Mouse (Mus musculus) skeletal muscle tissue, adult 2 months (tissue): ENCODE measurements around the gene Btrc.

Experiments
- DNase-seq: peaks from one replicate; pipeline ENCODE4 v3.0.0-alpha.2; 2012; ENCODE audit warnings: low read depth, low spot score

Btrc gene

DNA sequence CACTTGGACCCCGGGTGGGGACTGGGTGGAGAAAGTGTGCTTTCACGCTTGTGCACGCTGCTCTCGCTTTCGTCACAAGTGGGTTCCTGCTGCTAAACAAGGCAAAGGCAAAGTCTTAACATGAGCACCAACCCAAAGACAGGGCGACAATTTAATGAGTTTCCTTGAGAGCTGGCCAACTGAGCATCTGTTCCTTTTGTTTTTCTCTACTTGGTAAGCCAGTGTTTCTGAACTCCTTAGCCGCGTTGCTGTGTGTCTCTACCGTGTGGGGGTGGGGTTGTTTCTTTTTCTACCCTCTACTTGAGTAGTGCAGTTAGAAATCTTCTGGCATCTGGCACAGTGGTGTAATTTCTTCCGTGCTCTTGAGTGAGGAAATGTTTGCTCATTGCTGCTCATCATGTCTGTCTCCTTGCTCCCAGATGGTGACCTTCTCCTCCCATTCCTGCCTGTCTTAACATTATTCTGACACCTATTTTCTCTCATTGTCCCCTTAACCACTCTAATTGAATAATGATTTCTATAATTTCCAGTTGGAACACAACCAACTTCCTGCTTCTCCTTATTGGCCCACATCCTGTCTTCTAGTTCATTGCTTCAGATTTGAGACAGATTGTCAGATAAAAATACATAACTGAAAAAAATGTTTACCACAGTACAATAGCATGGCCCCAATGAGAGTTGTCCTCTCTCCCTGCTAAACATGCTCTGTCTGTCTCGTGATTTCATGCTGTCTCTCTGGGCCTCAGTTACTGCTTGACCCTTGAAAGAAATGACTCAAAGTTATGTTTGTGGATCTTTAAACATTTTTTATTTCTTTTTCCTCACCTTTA lies 109.4 kb downstream of the Btrc start:
- DNase-seq: peak; percentile 45

- DNase-seq: no peak
Observed at GRCm38 (mm10) chr19:45474686-45475085, 111.2 kb downstream of the Btrc start.

- DNase-seq: no peak
Observed at GRCm38 (mm10) chr19:45475928-45476553, 112.5 kb downstream of the Btrc start.

- peak; percentile 76 for DNase-seq
Observed at GRCm38 (mm10) chr19:45479548-45479947, 116.0 kb downstream of the Btrc start.

DNA sequence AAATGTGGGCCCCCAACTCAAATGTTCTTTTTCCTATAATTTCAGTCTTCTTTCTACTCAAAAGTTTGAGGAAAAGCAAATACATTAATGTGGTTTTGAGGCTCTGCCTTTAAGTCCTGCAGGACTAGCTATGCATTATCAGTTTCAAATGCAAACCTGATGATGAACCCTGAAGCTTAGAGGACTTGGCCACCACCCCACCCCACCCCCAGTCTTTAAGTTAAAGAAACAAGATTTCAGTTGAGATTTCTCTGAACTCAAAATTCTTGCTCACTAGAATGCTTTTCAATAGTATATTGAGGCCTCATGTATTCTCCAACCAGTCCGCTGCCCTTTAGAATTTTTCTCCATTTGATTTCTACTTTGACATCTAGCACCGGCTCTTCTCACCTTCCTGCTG lies 117.0 kb downstream of the Btrc start:
- DNase-seq: no peak

GRCm38 (mm10) chr19:45480951-45481350 lies 117.4 kb downstream of the Btrc start:
- no peak for DNase-seq

DNA sequence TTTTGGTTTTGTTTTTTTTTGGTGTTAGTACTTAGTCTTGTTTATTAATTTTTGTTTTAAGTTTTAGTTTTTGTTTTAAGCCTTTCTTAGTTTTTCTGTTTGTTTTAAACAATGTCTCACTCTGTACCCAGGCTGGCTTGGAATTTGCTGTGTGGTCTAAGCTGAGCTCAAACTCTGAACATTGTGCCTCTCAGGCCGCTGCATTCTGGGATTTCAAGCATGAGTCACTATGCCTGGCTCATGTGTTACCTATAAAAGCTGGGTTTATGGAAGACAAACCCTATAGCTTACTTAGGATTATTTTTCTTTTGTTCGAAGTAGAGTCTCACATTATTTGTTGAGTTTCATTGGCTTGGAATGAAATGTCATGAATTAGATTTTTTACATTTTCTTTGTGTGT lies 119.9 kb downstream of the Btrc start:
- no peak for DNase-seq

GRCm38 (mm10) chr19:45486206-45486991 lies 122.9 kb downstream of the Btrc start:
- DNase-seq: no peak

DNA sequence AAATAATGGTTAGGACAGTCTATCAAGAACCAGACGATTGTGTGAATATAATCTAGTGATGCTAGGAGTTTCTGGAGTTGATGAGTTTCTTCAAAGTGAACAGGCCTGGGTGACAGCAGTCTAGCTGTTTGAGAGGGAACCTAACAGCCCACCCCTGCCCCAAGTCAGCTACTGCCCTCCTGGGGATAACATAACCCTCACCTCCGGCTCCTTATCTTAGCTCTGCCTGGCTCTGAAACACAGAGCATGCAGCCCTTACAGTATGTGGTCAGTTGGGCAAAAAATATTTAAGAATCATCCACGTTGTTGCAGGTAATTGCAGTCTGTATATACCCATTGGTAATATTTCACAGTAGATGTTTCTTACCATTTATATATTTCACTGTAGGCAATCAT lies 123.5 kb downstream of the Btrc start:
- DNase-seq: no peak

GRCm38 (mm10) chr19:45489961-45490360 lies 126.4 kb downstream of the Btrc start:
- DNase-seq: no peak

DNA sequence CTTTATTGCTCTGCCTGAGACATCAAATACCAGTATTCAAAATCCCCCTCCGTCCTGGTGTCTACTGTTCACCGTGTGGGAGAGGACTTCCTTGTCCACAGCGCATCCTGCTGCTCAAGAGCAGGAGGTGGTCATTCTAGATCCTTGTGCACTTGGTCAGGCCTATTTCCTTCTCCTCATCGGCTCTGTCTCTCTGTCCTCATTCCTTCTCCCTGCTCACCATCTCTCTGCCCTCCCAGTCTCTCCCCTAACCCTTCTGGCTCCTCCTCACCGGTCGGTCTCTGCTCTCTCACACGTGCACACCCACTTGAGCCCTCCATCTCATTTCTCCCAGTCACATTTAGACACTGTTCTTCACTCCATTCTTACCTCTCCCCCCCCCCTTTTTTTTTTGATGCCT lies 127.7 kb downstream of the Btrc start:
- no peak for DNase-seq

- no peak for DNase-seq
Observed at GRCm38 (mm10) chr19:45494121-45494775, 130.7 kb downstream of the Btrc start.

- no peak for DNase-seq
Observed at GRCm38 (mm10) chr19:45505446-45505845, 141.9 kb downstream of the Btrc start.

DNA sequence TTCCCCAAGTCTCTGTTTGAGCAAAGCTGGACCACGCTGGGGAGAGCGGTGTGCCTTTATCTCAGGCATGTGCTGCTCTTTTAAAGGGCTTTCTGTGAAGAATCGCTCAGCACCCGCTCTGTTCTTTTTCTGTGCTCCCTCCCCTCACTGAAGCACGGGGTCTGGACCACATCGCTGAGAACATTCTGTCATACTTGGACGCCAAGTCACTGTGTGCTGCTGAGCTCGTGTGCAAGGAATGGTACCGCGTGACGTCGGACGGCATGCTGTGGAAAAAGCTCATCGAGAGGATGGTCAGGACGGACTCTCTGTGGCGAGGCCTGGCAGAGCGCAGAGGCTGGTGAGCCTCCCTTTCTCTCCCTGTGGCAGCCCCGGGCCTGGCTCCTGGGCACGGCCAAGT lies 144.0 kb downstream of the Btrc start:
- DNase-seq: no peak

GRCm38 (mm10) chr19:45510680-45511079 lies 147.1 kb downstream of the Btrc start:
- no peak for DNase-seq

GRCm38 (mm10) chr19:45511406-45511805 lies 147.9 kb downstream of the Btrc start:
- DNase-seq: no peak

- no peak for DNase-seq
Observed at GRCm38 (mm10) chr19:45515341-45515740, 151.8 kb downstream of the Btrc start.

DNA sequence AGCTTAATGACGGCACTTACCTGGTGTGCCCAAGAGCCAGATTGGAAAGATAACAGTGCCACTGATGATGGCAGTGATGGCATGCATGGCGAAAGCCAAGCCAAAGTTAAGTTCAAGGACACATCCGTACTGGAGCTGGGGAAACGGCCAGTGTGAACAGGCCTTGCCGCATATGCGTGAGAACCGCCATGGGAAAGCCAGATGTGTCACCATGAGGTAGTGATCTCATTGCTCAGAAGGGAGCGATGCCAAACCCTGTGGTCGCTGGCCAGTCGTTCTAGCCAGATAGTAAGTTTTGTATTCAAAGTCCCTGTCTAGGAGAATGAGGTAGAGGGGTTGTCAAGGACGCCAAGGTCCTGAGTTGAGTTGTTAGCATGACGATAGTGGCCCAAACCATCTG lies 152.7 kb downstream of the Btrc start:
- DNase-seq: no peak

DNA sequence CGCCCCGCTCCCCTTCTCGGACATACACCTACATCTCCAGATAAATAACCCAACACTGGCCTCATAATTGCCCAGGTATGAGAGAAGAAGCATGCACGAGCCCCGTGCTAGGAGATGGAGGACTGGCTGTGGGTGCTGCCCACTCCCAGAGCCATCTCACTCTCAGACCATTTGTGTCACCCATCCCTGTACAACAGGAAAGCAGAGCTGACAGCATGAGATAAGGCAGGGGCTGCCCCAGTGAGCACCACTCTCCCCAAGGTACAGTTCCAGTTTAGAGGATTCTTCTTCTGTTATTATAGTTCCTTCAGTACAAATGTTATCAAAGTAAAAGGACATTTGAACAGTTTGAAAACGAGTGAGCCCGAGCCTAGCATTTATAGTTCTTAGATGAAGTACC lies 163.8 kb downstream of the Btrc start:
- no peak for DNase-seq

GRCm38 (mm10) chr19:45527931-45528534 lies 164.5 kb downstream of the Btrc start:
- DNase-seq: no peak

DNA sequence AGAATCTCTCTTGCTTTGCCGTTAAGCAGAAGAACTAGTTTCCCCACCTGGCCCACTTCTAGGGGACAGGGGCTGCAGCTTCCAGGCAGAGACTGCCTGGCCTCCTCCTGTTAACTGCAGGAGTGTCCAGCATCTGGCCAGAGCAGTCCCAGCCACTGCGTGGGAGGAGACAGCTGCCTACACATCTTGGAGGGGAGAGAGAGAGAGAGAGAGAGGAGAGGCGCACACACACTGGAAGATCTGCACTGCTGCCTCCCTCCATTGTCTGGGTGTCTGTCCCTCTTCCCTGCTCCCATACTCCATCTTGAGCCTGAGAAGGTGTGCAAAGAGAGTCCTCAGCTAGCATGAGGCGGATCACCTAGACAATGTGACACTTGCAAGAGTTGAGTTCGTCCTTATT lies 165.8 kb downstream of the Btrc start:
- no peak for DNase-seq
